Mouse (Mus musculus): ENCODE measurements around the gene Rab5c. TPM values are rescaled to one million over a fixed set of nuclear protein-coding genes. Genes with fewer than 3 reads are reported as not detected.

Gene Rab5c
- 10 to 100 TPM; 21.2 to 35.8 TPM for polyA plus RNA-seq (2017; shearing (Covaris generic))

DNA sequence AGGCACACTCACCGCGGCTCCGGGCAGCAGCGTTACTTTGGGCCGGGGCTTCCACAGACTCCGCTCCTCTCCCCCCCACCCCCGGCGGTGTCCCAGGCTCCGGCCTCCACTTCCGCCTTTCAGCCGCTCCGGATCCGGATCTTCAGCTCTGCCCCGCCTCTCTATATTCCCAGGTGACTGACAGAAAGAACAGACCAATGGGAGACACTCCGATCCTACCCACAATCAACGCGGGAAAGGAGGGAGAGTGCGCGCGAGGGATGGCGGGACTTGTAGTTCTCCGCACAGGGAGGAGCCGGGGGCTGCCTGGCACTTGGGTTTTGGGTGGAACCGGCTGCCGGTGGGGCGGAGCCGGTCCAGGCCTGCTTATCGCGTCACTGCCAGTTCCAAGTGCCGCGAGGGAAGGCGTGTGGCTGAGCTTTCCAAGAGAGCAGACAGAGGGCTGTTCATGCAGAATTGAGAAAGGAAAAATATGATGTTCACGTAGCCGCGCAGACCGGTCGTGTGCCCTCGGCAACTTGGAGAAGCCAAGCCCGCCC lies at the start of gene Rab5c:
Gene Rab5c, minus strand, starts transcription at position 150 of the 539 bp plus-strand sequence.
- peak; percentile 97 for ATAC-seq

DNA sequence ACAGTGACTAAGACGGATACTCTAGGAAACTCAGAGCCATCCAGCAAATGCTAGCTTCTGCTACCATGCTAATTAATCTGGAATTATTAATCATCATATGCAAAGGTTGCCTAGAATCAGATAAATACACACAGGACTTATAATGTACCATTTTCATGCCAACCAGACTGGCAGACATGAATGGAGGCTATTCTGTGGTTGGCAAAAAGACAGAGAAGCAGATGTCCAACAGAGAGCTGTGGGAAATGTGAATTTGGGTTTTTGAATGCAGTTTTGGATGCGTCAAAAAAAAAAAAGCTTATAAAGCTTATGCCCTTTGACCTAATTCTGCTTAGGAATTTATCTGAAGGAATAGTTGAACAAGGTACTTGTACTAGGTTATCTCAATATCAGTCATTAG lies 47.8 kb upstream of the Rab5c start:
- no peak for ATAC-seq

DNA sequence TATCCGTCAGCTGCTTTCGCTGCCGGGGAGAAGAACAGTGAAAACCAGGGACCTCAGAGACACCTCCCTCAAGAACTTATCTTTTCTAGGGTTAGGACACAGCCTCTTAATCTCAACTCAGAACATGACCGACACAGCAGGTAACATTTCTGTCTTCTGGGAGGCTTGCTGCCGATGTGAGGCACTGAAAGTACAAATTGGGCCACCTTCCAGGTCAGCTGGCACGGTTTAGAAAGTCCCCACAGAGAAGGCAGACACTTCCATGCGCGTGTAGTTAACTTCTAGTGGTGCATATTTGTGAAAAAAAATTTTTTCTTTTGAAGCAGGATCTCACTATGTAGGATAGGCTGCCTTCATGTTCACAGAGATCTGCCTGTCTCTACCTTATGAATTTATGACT lies 46.3 kb upstream of the Rab5c start:
- ATAC-seq, result no peak

DNA sequence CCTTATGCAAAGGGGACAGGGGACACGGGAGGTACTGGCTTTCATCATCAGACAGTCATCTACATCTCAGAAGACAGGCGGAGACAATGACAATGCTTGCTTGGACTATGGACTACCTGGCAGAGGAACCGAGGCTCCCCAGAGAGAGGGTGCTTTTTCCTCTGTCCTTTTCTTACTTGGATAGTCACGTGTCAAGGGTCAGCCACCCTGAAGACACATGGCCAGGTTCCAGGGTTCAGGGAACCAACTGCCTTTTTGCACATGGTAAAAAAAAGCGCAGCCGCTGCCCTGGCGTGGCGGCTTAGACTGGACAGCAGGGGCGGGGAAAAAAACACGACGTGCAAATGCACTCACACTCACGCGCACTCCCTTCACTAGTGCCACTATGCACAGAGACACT lies 44.6 kb upstream of the Rab5c start:
- no peak for ATAC-seq

GRCm38 (mm10) chr11:100781763-100782475 lies 43.9 kb upstream of the Rab5c start:
- ATAC-seq, result no peak

- ATAC-seq, result no peak
Observed at GRCm38 (mm10) chr11:100780247-100780646, 42.2 kb upstream of the Rab5c start.

DNA sequence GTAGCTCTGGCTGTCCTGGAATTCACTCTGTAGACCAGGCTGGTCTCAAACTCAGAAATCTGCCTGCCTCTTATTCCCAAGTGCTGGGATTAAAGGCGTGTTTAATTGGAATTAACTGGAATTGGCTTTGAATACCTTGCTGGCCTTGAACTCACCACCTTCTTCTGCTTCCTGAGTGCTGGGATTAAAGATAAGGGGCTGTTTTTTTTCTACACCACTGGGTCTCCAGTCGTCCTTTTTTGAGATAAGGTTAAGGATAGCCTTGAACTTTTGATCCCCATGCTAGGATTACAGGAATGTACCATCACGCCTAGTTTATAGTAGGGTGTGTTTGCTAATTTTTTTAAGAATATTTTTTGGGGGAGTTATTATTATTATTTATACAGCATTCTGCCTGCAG lies 40.1 kb upstream of the Rab5c start:
- ATAC-seq, result no peak

GRCm38 (mm10) chr11:100775921-100776320 lies 37.9 kb upstream of the Rab5c start:
- no peak for ATAC-seq

DNA sequence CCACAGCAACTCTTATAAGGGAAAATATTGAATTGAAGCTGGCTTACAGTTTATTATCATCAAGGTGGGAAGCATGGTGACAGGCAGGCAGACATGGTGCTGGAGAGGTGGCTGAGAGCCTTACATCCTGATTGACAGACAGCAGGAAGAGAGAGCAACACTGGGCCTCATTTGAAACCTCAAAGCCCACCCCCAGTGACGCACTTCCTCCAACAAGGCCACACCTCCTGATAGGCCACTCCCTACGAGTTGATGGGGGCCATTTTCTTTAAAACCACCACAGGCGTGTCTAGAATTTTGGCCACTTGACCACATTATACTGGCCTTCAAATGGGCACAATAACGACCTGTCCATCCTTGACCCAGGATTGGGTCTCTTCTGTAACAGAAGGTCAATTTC lies 36.2 kb upstream of the Rab5c start:
- no peak for ATAC-seq

- peak; percentile 98 for ATAC-seq
Observed at GRCm38 (mm10) chr11:100770646-100771408, 32.8 kb upstream of the Rab5c start, which contains the start of gene Ghdc. TSS of gene Ghdc (minus strand) at chr11:100770957.

GRCm38 (mm10) chr11:100769980-100770379 lies 32.0 kb upstream of the Rab5c start:
- ATAC-seq, result no peak

DNA sequence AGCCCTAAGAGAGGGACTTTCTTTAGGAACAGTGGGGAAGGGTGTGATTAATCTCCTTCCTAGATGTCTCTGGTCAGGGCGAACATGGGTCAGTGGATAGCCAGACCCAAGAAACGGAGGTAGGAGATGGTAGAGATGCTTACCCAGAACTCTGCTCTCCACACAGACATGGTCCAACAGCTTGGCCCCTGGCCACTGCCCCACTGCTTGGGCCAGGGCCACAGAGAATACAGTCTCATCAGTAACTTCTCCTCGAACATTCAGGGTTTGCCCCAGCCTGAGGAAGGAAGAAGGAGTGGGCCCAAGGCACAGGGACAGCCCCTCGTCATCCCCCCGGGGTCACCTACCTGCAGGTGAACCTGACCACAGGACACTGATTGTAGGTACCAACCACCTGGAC lies 29.9 kb upstream of the Rab5c start:
- ATAC-seq, result no peak

DNA sequence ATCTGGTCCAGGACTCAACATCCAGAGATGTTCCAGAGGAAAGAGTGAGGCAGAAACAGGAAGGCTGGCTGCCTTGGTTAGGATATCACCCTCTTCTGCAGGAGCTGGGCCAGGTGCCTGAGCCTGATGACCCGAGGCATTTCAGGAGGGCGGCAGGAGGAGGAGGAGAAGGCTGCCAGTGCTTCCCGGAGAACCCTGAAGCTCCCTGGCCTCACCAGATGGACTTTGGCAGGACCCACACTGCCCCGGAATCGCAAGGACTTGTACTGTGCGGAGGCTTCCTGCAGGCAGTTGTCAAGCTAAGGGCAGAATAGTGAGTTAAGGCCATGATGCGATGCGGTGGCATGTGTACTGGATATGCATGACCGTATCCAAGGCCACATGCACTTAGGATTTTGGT lies 28.7 kb upstream of the Rab5c start:
- no peak for ATAC-seq

DNA sequence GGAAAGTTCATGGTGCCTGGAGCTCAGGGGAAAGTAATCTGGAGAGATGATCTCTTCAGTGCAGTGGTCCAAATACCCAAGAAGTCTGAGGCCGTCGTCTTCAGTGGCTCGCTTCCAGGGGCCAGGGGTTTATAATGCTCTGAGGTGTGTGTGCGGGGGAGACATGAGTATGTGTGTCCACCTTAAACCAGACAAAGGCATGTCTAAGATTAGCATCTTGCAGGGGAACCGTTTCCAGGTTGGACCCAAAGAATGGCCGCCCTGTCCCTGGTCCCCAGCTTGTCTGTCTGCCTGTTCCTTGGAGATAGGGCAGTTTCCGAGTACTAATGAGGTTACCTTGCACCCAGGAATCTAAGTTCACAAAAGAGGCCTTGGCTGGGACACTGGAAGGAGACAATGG lies 24.8 kb upstream of the Rab5c start, which contains the start of gene Hcrt:
Gene Hcrt, minus strand, starts transcription at position 101 of the 400 bp plus-strand sequence.
- no peak for ATAC-seq

- peak; percentile 62 for ATAC-seq
Observed at GRCm38 (mm10) chr11:100761547-100762045, 23.6 kb upstream of the Rab5c start.

- ATAC-seq, result peak; percentile 81
Observed at GRCm38 (mm10) chr11:100759611-100760233, 21.7 kb upstream of the Rab5c start, which contains the start of gene Kcnh4. TSS of gene Kcnh4 (minus strand) at chr11:100759942.

- no peak for ATAC-seq
Observed at GRCm38 (mm10) chr11:100758707-100759610, 20.9 kb upstream of the Rab5c start.

- no peak for ATAC-seq
Observed at GRCm38 (mm10) chr11:100757566-100757965, 19.6 kb upstream of the Rab5c start.

- no peak for ATAC-seq
Observed at GRCm38 (mm10) chr11:100756476-100756875, 18.5 kb upstream of the Rab5c start.

DNA sequence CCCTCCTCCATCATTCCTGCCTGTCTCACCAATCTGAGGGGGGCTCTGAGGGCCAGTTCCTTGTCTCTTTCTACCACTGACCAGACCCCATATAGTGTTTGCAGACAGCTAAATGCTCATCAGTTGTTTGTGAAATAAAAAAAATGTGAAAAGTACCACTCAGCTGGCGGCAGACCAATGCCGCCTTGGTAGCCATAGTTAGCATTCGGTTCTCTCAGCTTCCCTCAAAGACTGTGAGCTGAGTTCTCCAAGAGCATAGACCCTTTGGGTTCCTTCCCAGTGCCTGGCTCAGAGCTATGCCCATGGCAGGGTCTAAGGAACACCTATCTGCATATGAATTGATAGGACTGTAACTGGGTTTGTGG lies 16.7 kb upstream of the Rab5c start:
- no peak for ATAC-seq

DNA sequence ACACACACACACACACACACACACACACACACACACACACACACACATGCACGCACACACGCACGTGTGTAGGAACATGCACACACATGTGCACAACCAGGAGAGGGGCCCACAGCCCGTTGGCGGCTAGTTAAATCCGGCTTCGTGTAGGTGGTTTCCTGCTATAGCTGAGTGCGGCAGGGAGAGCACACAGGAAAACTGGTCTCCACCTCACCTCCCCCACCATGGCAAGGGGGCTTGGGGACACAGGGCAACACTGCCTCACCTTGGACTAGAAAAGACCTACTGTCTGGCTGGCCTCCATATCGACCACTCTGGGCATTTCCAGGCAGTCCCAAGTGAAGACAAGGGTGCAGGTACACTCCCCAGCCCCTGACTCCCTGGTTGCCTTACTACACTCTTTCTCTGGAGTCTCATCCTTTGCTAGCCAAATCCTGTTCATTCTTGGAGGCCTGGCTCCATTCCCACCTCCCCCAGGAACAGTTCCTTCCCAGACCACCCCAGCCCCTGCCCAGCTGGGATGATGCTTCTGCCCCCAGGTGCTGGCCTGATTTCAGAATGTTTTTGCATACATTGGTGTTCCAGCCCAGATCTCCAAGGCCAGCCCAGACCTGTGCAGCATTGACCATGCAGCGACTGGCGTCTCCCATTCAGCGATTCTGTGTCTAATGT lies 16.1 kb upstream of the Rab5c start:
- ATAC-seq, result no peak
